Mouse (Mus musculus) forebrain, postnatal 0 days (tissue): Measurements from ENCODE around the gene Gm609. TPM values are rescaled to one million over a fixed set of nuclear protein-coding genes. Genes with fewer than 3 reads are reported as not detected.
A peak's percentile ranks its signal among the peaks of the same experiment; 100 is the strongest.

Source experiments
- ATAC-seq: fragments of 200-750 bp; cut with Nextera tagmentation; 2 replicates; pipeline ENCODE4 v1.8.0; 2017; ENCODE audit warnings: mild to moderate bottlenecking, moderate library complexity
- DNase-seq: peaks from one replicate; pipeline ENCODE4 v3.0.0-alpha.2; 2015
- H3K27ac ChIP-seq: fragments of 300-500 bp; sonication (generic); 2 replicates; pipeline ENCODE4 v1.5.1; 2014; ENCODE audit warnings: low read depth, mild to moderate bottlenecking, antibody characterized with exemption, low read length, moderate library complexity, mixed read lengths
- H3K27me3 ChIP-seq: fragments of 300-500 bp; sonication (generic); 2 replicates; pipeline ENCODE4 v1.6.1; 2014; ENCODE audit warnings: mild to moderate bottlenecking, low read length, mixed read lengths; ENCODE audit not compliant: insufficient read depth
- H3K36me3 ChIP-seq: fragments of 300-500 bp; sonication (generic); 2 replicates; pipeline ENCODE4 v1.6.1; 2014; ENCODE audit warnings: mild to moderate bottlenecking, moderate library complexity; ENCODE audit not compliant: insufficient read depth
- H3K4me1 ChIP-seq: fragments of 300-500 bp; sonication (generic); 2 replicates; pipeline ENCODE4 v1.6.1; 2014; ENCODE audit warnings: antibody characterized with exemption; ENCODE audit not compliant: insufficient read depth
- H3K4me2 ChIP-seq: fragments of 300-500 bp; sonication (generic); 2 replicates; pipeline ENCODE4 v1.6.1; 2014; ENCODE audit warnings: low read depth, mild to moderate bottlenecking, moderate library complexity
- H3K4me3 ChIP-seq: fragments of 300-500 bp; sonication (generic); 2 replicates; pipeline ENCODE4 v1.5.1; 2014; ENCODE audit warnings: low read depth, low read length, mixed read lengths
- H3K9ac ChIP-seq: fragments of 300-500 bp; sonication (generic); 2 replicates; pipeline ENCODE4 v1.6.1; 2014; ENCODE audit warnings: mild to moderate bottlenecking
- H3K9me3 ChIP-seq: fragments of 300-500 bp; sonication (generic); 2 replicates; pipeline ENCODE4 v1.6.1; 2016; ENCODE audit warnings: low read length
- CTCF ChIP-seq: sonication (generic); IDR thresholded peaks from 2 replicates; pipeline ENCODE4 v1.5.1; 2016; ENCODE audit warnings: antibody characterized with exemption, control low read depth, low read depth
- WGBS: fragments of 180-500 bp; shearing (Covaris S2); extraction: QIAGEN DNeasy Blood & Tissue Kit; methylation state at CpG from one replicate; pipeline ENCODE4 v1.1.7; 2014; 5-methylcytosine and 5-hydroxymethylcytosine counted together
- polyA plus RNA-seq: library from polyadenylated mRNA; unstranded; fragments of >200 nt; fragmentation: Nextera tagmentation; extraction: Ambion mirVana; gene quantifications from 2 replicates; pipeline ENCODE4 v1.2.1, GENCODE M21; 2015
- total RNA-seq: library from RNA; depleted of rRNA; stranded (reverse); fragments of >200 nt; gene quantifications from 2 replicates; pipeline ENCODE4 v1.2.3, GENCODE M21; 2014

The Gm609 gene
- total and polyA plus RNA-seq, 2 experiments from 2014 or later: not detected

- Histone ChIP-seq H3K4me1 (no peaks in the 10 kb centered on the region), H3K27me3 (no peaks in the 10 kb centered on the region), H3K4me3 (peak overlapping the region; percentile 59), H3K9me3 (no peaks in the 10 kb centered on the region), H3K4me2 (peak overlapping the region; percentile 44), H3K9ac (peak overlapping the region; percentile 87), H3K27ac (peak overlapping the region; percentile 99), H3K36me3 (no peaks in the 10 kb centered on the region)
- DNase-seq: no peak
- ATAC-seq: peak; percentile 1; the same call in 1 of the 2 replicates
- WGBS: 13% methylated on average over 9 of the region's 9 CpGs
- no peak for TF ChIP-seq CTCF
These were observed 84.9 kb downstream of the Gm609 start for GRCm38 (mm10) chr16:45407645-45408400.

- Histone ChIP-seq H3K4me3 (peak overlapping the region; percentile 59), H3K27me3 (no peaks in the 10 kb centered on the region), H3K4me1 (no peaks in the 10 kb centered on the region), H3K36me3 (no peaks in the 10 kb centered on the region), H3K9me3 (no peaks in the 10 kb centered on the region), H3K27ac (peak overlapping the region; percentile 99), H3K4me2 (peak overlapping the region; percentile 44), H3K9ac (peak overlapping the region; percentile 87)
- TF ChIP-seq CTCF: no peak
- ATAC-seq: no peak
- peak; percentile 41 for DNase-seq
- WGBS: 70% methylated on average over 5 of the region's 5 CpGs
These were observed 85.7 kb downstream of the Gm609 start for GRCm38 (mm10) chr16:45407091-45407490.

GRCm38 (mm10) chr16:45402951-45403350 lies 89.8 kb downstream of the Gm609 start:
- 58% methylated on average over 2 of the region's 2 CpGs for WGBS
- DNase-seq (no peak), ATAC-seq (no peak)
- Histone ChIP-seq H3K4me3 (no peak overlapping the region), H3K9me3 (no peaks in the 10 kb centered on the region), H3K4me1 (no peaks in the 10 kb centered on the region; the same call in 1 of the 2 replicates), H3K27ac (no peak overlapping the region), H3K36me3 (peaks cover 5% of the 10 kb centered on the region; the same call in 1 of the 2 replicates), H3K9ac (no peak overlapping the region), H3K27me3 (no peaks in the 10 kb centered on the region), H3K4me2 (no peak overlapping the region)
- TF ChIP-seq CTCF: no peak

GRCm38 (mm10) chr16:45402036-45402435 lies 90.7 kb downstream of the Gm609 start:
- H3K9ac ChIP-seq: no peak overlapping the region
- WGBS: 100% methylated on average over 1 of the region's 1 CpGs
- H3K4me3 ChIP-seq: no peak overlapping the region
- ATAC-seq: no peak
- DNase-seq: no peak
- H3K9me3 ChIP-seq: no peaks in the 10 kb centered on the region
- peaks cover 5% of the 10 kb centered on the region; the same call in 1 of the 2 replicates for H3K36me3 ChIP-seq
- TF ChIP-seq CTCF: no peak
- H3K27me3 ChIP-seq: no peaks in the 10 kb centered on the region
- H3K27ac ChIP-seq: no peak overlapping the region
- no peak overlapping the region for H3K4me2 ChIP-seq
- H3K4me1 ChIP-seq: no peaks in the 10 kb centered on the region; the same call in 1 of the 2 replicates

GRCm38 (mm10) chr16:45399947-45400555 lies 92.7 kb downstream of the Gm609 start:
- TF ChIP-seq CTCF: no peak
- H3K4me3 ChIP-seq: no peak overlapping the region
- ATAC-seq: no peak
- WGBS: 65% methylated on average over 9 of the region's 9 CpGs
- no peaks in the 10 kb centered on the region; the same call in 1 of the 2 replicates for H3K4me1 ChIP-seq
- H3K9me3 ChIP-seq: no peaks in the 10 kb centered on the region
- no peak overlapping the region for H3K27ac ChIP-seq
- H3K27me3 ChIP-seq: no peaks in the 10 kb centered on the region
- H3K36me3 ChIP-seq: peaks cover 17% of the 10 kb centered on the region
- H3K4me2 ChIP-seq: no peak overlapping the region
- no peak overlapping the region for H3K9ac ChIP-seq
- DNase-seq: no peak

GRCm38 (mm10) chr16:45399411-45399810 lies 93.4 kb downstream of the Gm609 start:
- no peak for TF ChIP-seq CTCF
- H3K27ac ChIP-seq: no peak overlapping the region

GRCm38 (mm10) chr16:45397440-45397839 lies 95.3 kb downstream of the Gm609 start:
- H3K4me3 ChIP-seq: no peak overlapping the region
- H3K4me2 ChIP-seq: no peak overlapping the region
- H3K27me3 ChIP-seq: no peaks in the 10 kb centered on the region
- no peak overlapping the region for H3K27ac ChIP-seq
- peaks cover 39% of the 10 kb centered on the region for H3K36me3 ChIP-seq
- H3K9ac ChIP-seq: no peak overlapping the region
- TF ChIP-seq CTCF: no peak
- WGBS: 37% methylated on average over 2 of the region's 2 CpGs
- ATAC-seq (peak; percentile 53), DNase-seq (no peak)
- H3K9me3 ChIP-seq: no peaks in the 10 kb centered on the region
- H3K4me1 ChIP-seq: no peaks in the 10 kb centered on the region; the same call in 1 of the 2 replicates

More at GRCm38 (mm10) chr16:45399411-45399810, 93.4 kb downstream of the Gm609 start:
- no peaks in the 10 kb centered on the region; the same call in 1 of the 2 replicates for H3K4me1 ChIP-seq
- H3K9me3 ChIP-seq: no peaks in the 10 kb centered on the region
- no peaks in the 10 kb centered on the region for H3K27me3 ChIP-seq
- WGBS: 72% methylated on average over 3 of the region's 3 CpGs
- no peak overlapping the region for H3K9ac ChIP-seq
- no peak overlapping the region for H3K4me3 ChIP-seq
- no peak for ATAC-seq
- H3K4me2 ChIP-seq: no peak overlapping the region
- peaks cover 24% of the 10 kb centered on the region for H3K36me3 ChIP-seq
- DNase-seq: no peak
